Mouse (Mus musculus) lung, adult 2 months (tissue): ENCODE data around the gene Map2k6.

ENCODE experiments used
- CTCF ChIP-seq: fragments of 200-500 bp; IDR thresholded peaks from 2 replicates; pipeline ENCODE4 v1.5.1; 2011; ENCODE audit warnings: mild to moderate bottlenecking, low read length, control low read depth; ENCODE audit not compliant: insufficient read depth
- POLR2A ChIP-seq: fragments of 200-500 bp; IDR thresholded peaks from 2 replicates; pipeline ENCODE4 v1.6.1; 2011; ENCODE audit warnings: low read depth, mild to moderate bottlenecking, control low read depth, low read length, borderline replicate concordance; ENCODE audit errors: extremely low read depth

- TF ChIP-seq POLR2A (no peak), CTCF (no peak)
Measured at GRCm38 (mm10) chr11:110367638-110368037, 31.3 kb upstream of the Map2k6 start.
